Comparison of ENCODE assay signal across 8 mouse cellular contexts in the genomic region with DNA sequence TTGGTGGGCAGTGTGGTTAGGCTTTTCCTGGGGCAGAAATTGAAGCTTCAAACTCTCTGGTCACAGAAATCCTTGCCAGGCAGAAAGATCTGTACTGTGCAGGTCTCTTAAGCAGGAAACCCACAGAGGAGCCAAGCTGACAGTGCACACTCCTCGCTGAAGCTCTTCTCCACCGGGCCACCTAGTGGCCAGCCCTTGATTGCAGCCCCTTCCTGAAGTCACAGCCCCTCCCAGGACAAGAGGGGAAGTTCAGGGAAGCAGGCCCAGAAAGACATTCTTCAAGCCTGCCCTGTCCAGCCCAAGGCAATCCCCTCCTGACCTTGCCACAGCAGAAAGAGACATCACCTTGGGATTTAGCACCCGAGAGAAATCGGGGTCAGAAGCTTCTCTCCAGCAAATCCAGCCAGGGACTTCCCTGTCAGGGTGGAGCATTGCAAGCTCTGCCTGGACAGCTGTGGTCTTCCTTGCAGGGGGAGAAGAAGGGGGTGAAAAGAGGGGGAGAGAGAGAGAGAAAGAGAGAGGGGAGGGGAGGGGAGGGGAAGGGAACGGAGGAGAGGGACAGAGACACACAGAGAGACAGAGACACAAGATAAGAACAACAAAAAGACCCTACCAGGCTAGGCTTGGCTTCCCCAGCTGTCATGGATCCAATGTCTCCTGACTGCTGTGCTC. TPM values are rescaled to one million over a fixed set of nuclear protein-coding genes. Genes with fewer than 3 reads are reported as not detected.
DNase-seq lines count a peak whose midpoint lies in the region; ATAC-seq and TF ChIP-seq lines count a peak whose summit lies in the region.

No protein-coding gene starts in this region.

- no peak overlapping the region for H3K4me2 ChIP-seq in kidney, postnatal 0 days (ENCODE audit: low read length)
- no peak overlapping the region for H3K4me2 ChIP-seq in liver, embryonic 11.5 days
- no peak overlapping the region for H3K4me2 ChIP-seq in neural tube, embryonic 15.5 days

- H3K4me1 ChIP-seq in kidney, postnatal 0 days (replicated peaks; ENCODE audit: insufficient read depth, low read length): no peaks in the 10 kb centered on the region
- H3K4me1 ChIP-seq in liver, embryonic 11.5 days (replicated peaks; ENCODE audit: control insufficient read depth, insufficient read depth, low read length): peaks cover 8% of the 10 kb centered on the region
- no peaks in the 10 kb centered on the region for H3K4me1 ChIP-seq in neural tube, embryonic 15.5 days

- no peaks in the 10 kb centered on the region for H3K36me3 ChIP-seq in kidney, postnatal 0 days (ENCODE audit: insufficient read depth, low read length)
- H3K36me3 ChIP-seq in liver, embryonic 11.5 days (ENCODE audit: control insufficient read depth, insufficient read depth, low read length): no peaks in the 10 kb centered on the region
- H3K36me3 ChIP-seq in neural tube, embryonic 15.5 days: no peaks in the 10 kb centered on the region

- H3K9me3 ChIP-seq in kidney, postnatal 0 days (replicated peaks; ENCODE audit: low read length): no peaks in the 10 kb centered on the region
- H3K9me3 ChIP-seq in liver, embryonic 11.5 days (ENCODE audit: control insufficient read depth, low read length): no peaks in the 10 kb centered on the region
- no peaks in the 10 kb centered on the region for H3K9me3 ChIP-seq in neural tube, embryonic 15.5 days (replicated peaks)

- no peaks in the 10 kb centered on the region for H3K27me3 ChIP-seq in kidney, postnatal 0 days (ENCODE audit: insufficient read depth, low read length)
- H3K27me3 ChIP-seq in liver, embryonic 11.5 days (replicated peaks; ENCODE audit: control insufficient read depth, insufficient read depth, low read length): no peaks in the 10 kb centered on the region
- no peaks in the 10 kb centered on the region for H3K27me3 ChIP-seq in neural tube, embryonic 15.5 days (replicated peaks)

- DNase-seq in 416B (ENCODE audit: low read depth): peak; percentile 91
- DNase-seq in ZHBTc4 (ENCODE audit: low read depth, low spot score): peak; percentile 66
- peak; percentile 77 for DNase-seq in embryo, embryonic 10.5 days (ENCODE audit: low spot score)
- DNase-seq in heart, adult 9 months (ENCODE audit: low spot score in 2 of 2): peak; percentile 76 to 82
- DNase-seq in kidney, postnatal 0 days (ENCODE audit: low spot score): peak; percentile 89
- peak; percentile 66 for DNase-seq in liver, embryonic 11.5 days (ENCODE audit: low spot score)
- peak; percentile 64 for DNase-seq in testis, postnatal 14 days (ENCODE audit: low spot score)

- 12% methylated on average over 5 of the region's 5 CpGs for WGBS in kidney, postnatal 0 days
- 9% methylated on average over 5 of the region's 5 CpGs for WGBS in liver, embryonic 11.5 days
- 20% methylated on average over 5 of the region's 5 CpGs for WGBS in neural tube, embryonic 15.5 days

- peak; percentile 65; the same call in 1 of the 2 replicates for ATAC-seq in kidney, postnatal 0 days (replicated peaks; ENCODE audit: low FRiP score, low read depth)
- ATAC-seq in liver, embryonic 11.5 days (replicated peaks; ENCODE audit: low FRiP score): peak; percentile 52; the same call in 1 of the 2 replicates
- ATAC-seq in neural tube, embryonic 15.5 days (ENCODE audit: low FRiP score): 0 out of 2 replicates have a peak, but pooled peaks have one; percentile 53

- no peak overlapping the region for H3K4me3 ChIP-seq in kidney, postnatal 0 days (replicated peaks; ENCODE audit: low read depth, low read length)
- no peak overlapping the region for H3K4me3 ChIP-seq in liver, embryonic 11.5 days (ENCODE audit: low read depth, low read length)
- H3K4me3 ChIP-seq in neural tube, embryonic 15.5 days (replicated peaks): no peak overlapping the region

- peak; percentile 84 for TF ChIP-seq CTCF in kidney, postnatal 0 days (IDR thresholded peaks at IDR 0.05; ENCODE audit: low read depth)

- no peak overlapping the region for H3K9ac ChIP-seq in kidney, postnatal 0 days (ENCODE audit: low read depth, low read length)
- H3K9ac ChIP-seq in liver, embryonic 11.5 days (ENCODE audit: low read depth, low read length): no peak overlapping the region
- H3K9ac ChIP-seq in neural tube, embryonic 15.5 days (replicated peaks): no peak overlapping the region

- no peak overlapping the region for H3K27ac ChIP-seq in kidney, postnatal 0 days
- no peak overlapping the region for H3K27ac ChIP-seq in liver, embryonic 11.5 days (ENCODE audit: low read depth, low read length)
- H3K27ac ChIP-seq in neural tube, embryonic 15.5 days (replicated peaks): no peak overlapping the region

RNA-seq across cellular contexts. Expression of a gene that starts 4.6 kb away (rescaled TPM):
- polyA plus RNA-seq in kidney, postnatal 0 days (2015; fragmentation: Nextera tagmentation; extraction: Ambion mirVana): 1.1 and 1.8 TPM in 2 replicates
- polyA plus RNA-seq in liver, embryonic 11.5 days (2014; fragmentation: Nextera tagmentation; extraction: Ambion mirVana): 7.7 and 9.5 TPM in 2 replicates
- polyA plus RNA-seq in neural tube, embryonic 15.5 days (2015; fragmentation: Nextera tagmentation; extraction: Ambion mirVana): 0.92 and 1.3 TPM in 2 replicates

RNA-seq across cellular contexts. Expression of a gene that starts 15.4 kb away (rescaled TPM):
- polyA plus RNA-seq in kidney, postnatal 0 days (2015; fragmentation: Nextera tagmentation; extraction: Ambion mirVana): 0.20 and 0.39 TPM in 2 replicates
- polyA plus RNA-seq in liver, embryonic 11.5 days (2014; fragmentation: Nextera tagmentation; extraction: Ambion mirVana): 1.5 and 1.8 TPM in 2 replicates
- 0.10 and 0.38 TPM in 2 replicates for polyA plus RNA-seq in neural tube, embryonic 15.5 days (2015; fragmentation: Nextera tagmentation; extraction: Ambion mirVana)
